Mouse (Mus musculus): ENCODE data around the gene Rhbdd1. TPM values are rescaled to one million over a fixed set of nuclear protein-coding genes. Genes with fewer than 3 reads are reported as not detected.

Rhbdd1 gene
- 7.7 and 10.8 TPM in 2 replicates for total RNA-seq (2014; fragmentation: Nextera tagmentation)
- 7.6 and 11.2 TPM in 2 replicates for total RNA-seq (2017)

DNA sequence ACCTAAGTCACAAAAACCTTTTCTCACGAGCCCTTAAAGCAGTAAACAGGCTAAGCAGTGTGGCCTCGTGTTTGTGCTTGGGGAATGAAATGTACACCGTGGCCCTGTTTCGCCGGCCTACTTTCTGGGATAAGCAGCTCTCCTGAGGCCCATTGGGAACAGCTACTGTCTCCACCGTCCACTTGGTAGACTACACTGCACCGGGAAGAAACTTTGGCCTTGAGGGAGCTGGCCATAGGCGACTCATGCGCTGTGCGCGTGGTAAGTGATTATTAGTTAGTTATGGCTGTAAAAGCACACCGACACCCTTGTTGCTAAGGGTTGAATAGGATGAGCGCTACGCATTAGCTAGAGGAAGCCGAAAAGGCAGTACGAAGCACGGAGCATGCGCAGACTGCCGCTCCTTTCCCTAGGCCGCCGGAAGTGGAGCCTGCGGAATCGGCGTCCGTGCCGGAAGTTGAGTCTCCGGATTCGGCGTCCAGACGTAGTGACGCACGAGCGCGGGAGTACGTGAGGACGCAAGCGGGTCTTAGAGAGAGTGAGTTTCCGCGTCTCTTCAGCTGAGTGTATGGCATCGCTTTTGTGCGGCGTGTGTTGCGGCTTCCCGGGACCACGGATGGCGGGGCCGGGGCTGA is at the start of gene Rhbdd1:
Rhbdd1 (plus strand) TSS at position 342 of the 635 bp plus-strand sequence.
- peak; percentile 99 for ATAC-seq (replicated peaks; ENCODE audit: low FRiP score, low TSS enrichment, poor library complexity, severe bottlenecking)

DNA sequence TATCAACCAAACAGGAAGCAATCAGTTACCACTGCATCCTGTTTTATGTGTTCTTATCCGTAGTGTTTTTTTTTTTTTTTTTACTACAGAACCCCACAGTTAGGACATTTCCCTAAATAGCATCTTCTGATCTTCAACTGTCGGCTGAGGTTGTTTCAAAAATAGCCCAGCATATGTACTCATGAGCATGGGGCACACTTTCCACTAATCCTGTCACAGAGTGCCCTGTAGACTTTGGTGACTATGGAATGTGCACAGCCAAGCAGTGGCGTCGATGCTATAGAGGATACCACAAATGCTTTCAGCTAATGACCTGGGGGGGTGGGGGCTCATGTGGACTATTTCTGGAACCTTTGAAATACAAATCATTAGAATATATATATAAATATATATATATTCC is 48.7 kb upstream of the Rhbdd1 start:
- no peak for ATAC-seq (replicated peaks; ENCODE audit: low FRiP score, low TSS enrichment, poor library complexity, severe bottlenecking)

DNA sequence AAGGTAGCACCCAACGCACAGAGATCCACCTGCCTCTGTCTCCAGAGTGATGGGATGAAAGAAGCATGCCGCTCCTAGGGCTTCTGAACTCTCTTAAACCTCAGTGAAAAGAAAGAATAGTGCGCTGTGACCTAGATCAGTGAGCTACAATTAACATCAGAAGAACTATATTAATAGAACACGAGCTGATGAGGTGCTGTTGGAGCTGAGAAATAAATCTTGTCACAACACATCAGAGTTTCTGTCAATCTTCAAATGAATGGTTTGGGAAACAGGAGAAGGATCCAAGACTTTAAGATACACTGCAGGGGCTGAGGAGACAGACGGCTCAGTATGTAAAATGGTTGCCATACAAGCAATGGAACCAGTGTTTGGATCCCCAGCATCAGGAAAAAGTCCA is 44.0 kb upstream of the Rhbdd1 start:
- ATAC-seq (replicated peaks; ENCODE audit: low FRiP score, low TSS enrichment, poor library complexity, severe bottlenecking): no peak

DNA sequence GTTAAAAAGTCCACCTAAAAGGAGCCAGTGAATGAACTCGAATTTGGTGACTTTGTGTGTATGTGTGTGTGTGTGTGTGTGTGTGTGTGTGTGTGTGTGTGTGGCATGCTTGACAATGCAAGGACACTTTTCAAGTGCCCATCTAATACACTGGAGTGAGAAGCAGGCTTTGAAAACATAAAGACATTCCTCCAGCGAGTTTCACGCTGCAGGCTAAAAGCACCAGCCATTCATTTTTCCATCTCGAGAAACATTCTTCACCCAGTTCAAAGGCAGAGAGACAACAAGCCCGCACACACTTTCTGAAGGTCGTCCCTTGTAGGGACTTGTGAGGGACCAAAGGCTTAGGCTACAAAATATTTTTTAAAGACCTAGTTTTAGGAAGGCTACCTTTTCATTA is 42.7 kb upstream of the Rhbdd1 start:
- ATAC-seq (replicated peaks; ENCODE audit: low FRiP score, low TSS enrichment, poor library complexity, severe bottlenecking): no peak

DNA sequence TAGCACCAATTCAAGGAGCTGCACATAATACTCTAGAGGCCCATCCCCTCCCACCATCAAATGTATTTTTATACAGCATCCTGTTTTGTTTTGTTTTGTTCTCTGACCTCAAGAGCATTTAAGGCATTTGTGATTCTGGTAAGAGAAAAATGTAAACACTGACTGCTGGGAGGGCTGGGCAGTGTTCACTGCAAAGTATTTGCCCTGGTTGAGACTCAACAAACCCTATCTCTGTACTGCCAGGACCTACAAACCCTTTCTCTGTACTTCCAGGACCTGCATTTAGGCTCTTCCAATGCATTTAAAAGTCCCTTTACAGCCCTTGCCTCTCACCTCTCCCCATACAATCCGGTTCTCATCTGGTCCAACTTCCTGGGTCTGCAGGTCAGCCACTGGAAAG is 41.9 kb upstream of the Rhbdd1 start:
- no peak for ATAC-seq (replicated peaks; ENCODE audit: low FRiP score, low TSS enrichment, poor library complexity, severe bottlenecking)

DNA sequence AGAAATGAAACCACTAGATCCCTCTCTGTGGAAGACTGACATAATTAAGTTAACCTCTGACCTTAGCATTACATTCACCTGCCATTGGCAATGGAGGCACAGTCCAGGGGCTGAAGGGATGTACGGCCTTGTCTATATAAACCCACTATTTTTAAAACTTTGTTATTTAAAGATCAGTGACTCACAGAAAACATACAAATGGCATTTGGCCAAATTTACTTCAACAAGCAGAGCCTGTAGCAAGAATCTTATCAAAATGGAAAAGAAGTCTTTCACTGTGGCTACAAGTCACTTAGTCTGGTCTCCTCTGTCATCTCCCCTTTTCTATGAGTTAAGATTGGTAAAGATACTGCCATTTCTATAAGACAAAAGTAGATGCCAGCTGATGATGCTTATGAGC is 36.5 kb upstream of the Rhbdd1 start:
- ATAC-seq (replicated peaks; ENCODE audit: low FRiP score, low TSS enrichment, poor library complexity, severe bottlenecking): no peak

DNA sequence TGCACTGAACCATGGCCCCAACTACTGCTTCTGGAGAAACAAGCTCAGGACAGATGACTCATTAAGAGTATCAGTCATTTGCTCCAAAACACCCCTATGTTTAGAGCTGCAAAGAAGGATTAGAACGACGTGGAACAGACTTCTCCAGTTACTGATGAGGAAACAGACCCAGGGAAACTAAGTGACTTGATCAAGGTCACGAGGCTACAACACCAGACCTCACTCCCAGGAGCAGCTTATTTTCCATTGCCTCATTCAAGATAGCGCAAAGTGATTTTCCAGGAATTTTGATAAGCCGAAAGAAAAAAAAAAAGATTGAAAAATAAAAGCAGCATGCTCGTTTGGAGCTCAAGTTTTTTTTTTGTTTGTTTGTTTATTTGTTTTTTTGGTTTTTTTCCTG is 34.4 kb upstream of the Rhbdd1 start:
- no peak for ATAC-seq (replicated peaks; ENCODE audit: low FRiP score, low TSS enrichment, poor library complexity, severe bottlenecking)

DNA sequence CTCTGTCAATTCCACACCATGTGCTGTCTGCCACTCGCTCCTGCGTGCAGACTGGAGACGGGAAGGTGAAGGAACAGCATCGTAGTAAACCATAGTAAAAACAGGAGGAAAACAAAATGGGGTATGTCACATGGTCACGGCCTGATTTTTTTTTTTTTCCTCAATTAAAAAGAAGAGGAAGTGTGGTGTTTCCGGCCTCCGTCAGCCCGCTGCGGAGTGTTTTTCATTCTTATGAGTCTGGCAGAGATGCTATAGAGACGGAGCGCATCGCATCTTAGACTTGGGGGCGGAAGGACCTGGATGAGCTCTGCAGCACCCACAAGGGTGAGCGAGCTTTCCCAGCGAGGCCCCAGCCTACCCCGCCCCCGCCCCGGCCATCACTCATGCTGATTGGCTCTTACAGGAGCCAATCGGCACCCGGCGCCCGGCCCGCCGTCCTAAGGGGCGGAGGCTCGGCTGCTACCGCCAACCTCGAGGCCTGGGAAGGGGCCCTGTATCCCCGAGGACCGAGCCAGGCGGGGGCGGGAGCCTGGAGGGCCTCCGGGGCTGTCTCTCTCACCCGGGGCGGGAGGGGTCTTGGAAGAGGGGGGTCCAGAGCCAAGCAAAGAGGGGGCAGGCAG is 33.1 kb upstream of the Rhbdd1 start:
- peak; percentile 98 for ATAC-seq (replicated peaks; ENCODE audit: low FRiP score, low TSS enrichment, poor library complexity, severe bottlenecking)

DNA sequence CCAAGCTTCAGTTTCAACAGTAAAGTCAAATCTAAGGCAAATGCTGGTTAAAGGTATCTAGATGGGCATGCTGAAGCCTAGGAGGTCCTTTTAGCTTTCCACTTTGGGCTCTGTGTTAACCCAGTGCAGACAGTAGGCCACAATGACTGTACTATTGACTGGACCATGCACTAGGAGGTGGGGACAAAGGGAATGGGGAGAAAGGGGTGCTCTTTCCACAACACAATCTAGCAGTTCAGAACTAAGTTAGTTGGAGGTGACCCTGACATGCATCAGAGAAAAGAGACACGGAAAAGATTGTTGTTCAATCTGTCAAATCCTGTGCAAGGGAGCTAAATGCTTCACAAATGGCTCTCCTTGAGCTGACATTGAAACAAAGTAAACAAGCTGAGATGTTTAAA is 32.4 kb upstream of the Rhbdd1 start:
- ATAC-seq (replicated peaks; ENCODE audit: low FRiP score, low TSS enrichment, poor library complexity, severe bottlenecking): no peak

DNA sequence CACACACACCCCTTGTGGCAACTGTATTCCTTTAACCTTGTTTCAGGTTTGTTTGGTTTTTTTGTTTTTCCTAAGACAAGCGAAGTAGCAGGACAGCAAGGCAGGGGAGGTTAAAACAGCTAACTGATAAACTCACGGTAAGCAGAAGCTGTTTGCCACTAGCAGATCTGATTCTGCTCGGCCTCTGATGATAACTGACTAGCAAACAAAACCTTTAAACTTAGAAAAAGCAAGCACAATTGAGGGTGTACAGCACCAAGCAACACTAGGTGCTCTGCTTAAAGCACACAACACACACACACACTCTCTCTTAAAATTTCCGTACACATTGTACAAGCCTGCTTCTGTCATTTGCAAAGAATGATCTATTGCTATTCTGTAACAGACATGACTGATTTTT is 31.8 kb upstream of the Rhbdd1 start:
- ATAC-seq (replicated peaks; ENCODE audit: low FRiP score, low TSS enrichment, poor library complexity, severe bottlenecking): no peak

DNA sequence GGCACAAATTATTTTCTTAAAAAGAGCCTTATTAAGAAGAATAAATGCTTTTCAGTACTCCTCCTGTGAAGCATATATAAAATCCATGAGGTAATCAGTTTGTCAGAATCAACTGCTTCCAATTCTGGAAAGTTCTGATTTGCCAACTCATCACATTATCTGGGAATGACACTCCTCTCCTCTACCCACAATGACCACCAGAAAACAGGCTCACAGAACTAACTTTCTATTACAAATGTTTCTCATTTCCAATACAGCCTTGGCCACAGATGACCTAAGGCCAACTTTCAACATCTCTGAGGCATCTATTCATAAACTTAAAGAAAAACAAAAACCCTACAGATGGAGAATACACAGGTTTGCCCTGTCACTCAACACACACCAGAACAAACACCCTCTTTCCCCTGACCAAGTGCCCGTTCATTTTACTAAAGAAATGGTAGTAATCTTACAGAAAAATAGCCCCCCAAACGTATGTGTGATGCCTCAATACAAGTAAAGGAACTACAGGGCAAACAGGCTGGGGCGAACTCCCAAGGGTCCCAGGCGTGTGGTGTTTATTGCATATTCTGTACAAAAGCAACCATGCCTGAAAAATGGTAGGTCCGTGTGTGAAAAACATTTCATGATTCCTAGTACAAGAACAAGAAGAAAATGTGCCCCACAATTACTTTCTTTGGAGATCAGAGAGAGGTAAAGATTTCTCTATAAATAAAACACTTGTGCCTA is 30.6 kb upstream of the Rhbdd1 start:
- ATAC-seq (replicated peaks; ENCODE audit: low FRiP score, low TSS enrichment, poor library complexity, severe bottlenecking): no peak

DNA sequence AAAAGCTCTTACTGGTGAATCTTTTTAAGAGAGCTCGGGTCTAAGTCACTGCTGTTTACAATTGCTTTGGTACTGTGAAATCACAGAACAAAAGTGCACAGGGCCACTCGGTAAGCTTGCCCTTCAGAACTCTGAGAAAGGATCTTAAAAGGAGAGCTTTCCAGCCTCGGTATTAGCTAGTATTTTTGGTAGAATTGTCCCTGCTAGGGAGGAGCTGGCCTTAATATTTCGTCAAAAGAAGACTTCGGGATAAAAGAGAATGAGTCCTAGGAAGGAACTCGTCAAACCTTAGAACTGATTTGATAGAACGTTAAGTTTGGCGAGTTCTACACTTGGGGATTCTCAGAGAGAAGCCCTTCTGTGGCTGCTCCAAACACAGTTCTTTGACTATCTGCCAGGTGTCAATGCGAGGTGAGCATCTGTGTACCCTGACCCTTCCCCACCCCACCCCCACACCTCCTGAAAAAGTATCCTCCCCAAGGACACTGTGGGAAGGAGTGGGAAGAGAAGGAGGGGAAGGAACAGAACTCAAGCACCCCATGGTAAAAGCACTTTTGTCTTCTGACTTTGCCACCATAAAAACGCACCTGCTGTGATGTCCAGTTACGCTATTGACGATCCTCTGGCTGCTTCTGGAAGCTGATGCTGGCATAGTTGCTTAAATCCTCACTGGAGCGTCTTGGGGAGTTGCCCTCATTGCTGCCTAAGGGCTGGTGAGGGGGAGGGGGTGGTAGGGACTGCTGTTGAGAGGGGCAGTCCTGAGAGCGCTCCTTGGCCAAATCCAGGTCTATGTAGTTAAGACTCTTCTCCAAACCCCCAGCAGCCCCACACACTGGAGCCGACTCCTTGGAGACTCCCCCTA is 29.8 kb upstream of the Rhbdd1 start:
- no peak for ATAC-seq (replicated peaks; ENCODE audit: low FRiP score, low TSS enrichment, poor library complexity, severe bottlenecking)

DNA sequence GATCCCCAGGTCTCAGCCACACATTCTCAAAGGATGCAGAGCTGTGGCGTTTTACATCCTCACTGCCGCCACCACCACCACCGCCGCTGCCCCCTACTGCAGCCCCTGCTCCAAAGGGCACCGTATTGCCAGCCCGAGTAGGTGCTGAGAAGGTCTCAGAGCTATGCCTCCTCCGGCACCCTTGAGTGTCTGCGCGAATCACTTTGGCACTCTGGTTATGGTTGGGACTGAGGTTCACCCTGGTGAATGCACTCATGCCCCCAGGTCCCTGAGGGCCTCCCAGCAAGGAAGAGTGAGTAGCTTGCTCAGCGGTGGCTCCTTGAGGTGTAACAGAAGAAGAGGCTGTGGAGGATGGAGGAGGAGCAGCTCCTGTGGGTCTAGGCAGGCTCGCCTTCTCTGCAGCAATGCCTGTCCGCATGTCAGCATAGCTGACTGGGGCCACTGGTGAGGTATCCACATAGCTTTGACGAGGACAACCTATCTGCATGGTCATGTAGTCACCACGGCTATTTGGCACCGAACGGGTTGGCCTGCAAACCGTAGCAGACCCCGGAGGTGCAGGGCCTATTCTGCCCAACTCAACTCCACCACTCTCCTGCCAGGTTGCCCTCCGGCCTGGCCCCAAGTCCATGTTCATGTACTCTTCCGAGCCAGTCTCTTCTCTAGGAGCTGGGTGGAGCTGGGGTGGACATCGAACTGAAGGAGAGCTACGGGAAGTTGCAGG is 29.0 kb upstream of the Rhbdd1 start:
- no peak for ATAC-seq (replicated peaks; ENCODE audit: low FRiP score, low TSS enrichment, poor library complexity, severe bottlenecking)

DNA sequence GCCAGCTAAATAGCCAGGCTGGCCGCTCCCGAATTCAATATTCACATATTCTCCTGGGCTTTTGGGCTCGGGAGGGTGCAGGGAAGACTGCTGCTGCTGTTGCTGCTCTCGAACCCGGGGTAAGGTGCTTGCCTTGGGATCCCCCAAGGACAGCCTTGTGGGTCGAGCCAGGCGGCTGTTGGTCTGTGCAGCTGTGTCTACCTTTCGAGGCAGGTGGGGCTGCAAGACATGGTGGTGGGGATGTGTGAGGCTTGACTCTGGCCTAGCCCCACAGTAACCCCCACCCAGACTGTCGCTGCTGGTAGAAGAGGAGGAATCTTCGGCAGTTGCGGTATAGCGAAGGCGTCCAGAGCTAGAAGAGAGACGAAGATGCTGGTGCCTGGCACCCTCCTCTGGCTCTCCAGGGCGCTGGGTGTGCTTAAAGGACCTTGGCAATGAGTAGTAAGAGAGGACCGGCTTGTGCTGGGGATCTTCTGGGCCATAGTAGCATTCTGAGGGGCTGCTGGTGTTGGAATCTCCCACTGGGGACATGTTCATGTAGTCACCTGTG is 28.4 kb upstream of the Rhbdd1 start:
- no peak for ATAC-seq (replicated peaks; ENCODE audit: low FRiP score, low TSS enrichment, poor library complexity, severe bottlenecking)

DNA sequence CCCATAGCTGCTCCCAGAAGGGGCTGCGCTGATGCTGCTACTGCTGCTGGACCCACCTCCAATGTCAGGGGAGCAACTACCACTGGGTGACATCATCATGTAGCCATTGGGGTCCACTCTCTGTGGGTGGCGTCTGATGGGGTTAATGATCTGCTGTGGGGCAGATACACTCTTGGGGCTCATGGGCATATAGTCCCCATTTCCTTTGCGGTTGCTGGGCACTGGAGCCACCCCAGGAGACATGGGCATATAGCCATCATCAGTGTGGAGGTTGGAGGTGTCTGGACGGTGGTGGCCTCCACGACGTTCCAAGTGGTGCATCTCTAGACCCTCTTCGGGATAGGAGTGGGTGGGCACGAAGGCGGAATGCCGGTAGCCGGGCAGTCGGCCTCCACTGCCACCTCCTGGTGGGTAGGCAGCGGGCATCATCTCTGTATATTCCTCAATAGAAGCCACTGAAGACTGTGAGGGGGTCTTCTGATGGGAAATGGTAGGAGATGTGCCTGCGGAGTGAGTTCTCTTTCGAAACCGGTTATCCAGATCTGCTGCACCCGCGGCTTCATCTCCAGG is 27.7 kb upstream of the Rhbdd1 start:
- no peak for ATAC-seq (replicated peaks; ENCODE audit: low FRiP score, low TSS enrichment, poor library complexity, severe bottlenecking)

DNA sequence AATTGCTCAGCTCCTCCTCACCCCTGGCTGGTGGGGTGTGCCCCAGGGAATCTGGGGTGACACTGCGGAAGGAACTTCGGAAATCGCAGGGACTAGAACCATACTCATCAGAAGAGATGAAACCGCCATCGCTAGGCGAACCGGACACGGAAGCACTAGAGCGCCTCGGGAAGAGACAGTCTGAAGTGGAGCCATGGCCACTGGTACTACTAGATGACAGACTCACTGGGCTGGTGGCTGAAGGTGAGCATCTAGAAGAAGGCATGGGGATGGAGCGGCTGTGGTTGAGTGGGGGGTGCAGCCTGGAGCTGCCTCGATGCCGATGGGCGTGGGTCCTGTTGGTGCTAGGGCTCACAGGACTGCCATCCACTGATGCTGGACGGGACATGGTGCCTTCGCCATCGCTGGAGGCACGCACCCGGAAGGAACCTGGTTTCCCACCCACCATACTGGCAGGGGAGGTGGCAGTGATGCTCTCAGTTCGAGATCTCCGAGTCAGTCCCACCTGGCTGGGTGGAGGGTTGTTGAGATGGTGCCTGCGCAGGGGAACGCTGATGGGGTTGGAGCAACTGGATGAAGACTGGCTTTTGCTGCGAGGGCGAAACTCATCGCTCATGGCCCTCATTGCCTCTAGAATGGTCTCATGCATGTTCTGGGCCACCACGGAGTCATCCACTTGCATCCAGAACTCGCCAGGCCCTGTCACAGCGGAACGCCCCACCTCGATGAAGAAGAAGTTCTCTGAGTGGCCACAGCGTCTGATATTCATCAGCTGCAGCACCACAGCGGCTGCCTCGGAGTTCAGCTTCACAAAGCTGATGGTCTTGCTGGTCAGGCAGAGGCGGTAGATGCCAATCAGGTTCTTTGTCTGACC is 26.9 kb upstream of the Rhbdd1 start:
- no peak for ATAC-seq (replicated peaks; ENCODE audit: low FRiP score, low TSS enrichment, poor library complexity, severe bottlenecking)

DNA sequence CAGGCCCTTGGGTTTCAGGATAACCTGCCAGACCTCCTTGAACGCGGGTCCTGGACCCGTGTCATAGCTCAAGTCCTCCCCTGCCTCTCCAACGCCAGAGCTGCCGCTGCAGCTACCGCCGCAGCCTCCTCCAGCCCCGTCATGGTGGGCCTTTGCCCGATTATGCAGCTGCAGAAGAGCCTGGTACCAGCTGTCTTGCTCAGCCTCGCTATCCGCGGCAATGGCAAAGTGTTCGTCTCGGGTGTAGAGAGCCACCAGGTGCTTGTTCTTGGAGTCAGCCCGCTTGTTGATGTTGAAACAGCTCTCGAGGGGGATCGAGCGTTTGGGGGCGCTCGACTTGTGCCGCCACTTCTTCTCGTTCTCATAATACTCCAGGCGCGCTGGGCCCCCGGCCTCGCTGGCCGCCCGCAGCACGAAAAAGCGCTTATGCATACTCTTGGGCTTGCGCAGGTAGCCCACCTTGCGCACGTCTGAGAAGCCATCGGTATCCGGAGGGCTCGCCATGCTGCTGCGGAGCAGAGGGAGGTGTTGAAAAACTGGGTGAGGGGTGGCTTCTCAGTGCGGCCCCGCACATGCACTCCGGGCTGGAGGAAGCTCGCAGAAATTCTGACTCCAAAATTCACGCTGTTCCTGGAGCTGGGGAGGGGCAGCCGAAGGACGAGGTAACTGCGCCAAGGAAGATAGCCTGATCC is 26.1 kb upstream of the Rhbdd1 start:
- ATAC-seq (replicated peaks; ENCODE audit: low FRiP score, low TSS enrichment, poor library complexity, severe bottlenecking): no peak
